In the genomic region with DNA sequence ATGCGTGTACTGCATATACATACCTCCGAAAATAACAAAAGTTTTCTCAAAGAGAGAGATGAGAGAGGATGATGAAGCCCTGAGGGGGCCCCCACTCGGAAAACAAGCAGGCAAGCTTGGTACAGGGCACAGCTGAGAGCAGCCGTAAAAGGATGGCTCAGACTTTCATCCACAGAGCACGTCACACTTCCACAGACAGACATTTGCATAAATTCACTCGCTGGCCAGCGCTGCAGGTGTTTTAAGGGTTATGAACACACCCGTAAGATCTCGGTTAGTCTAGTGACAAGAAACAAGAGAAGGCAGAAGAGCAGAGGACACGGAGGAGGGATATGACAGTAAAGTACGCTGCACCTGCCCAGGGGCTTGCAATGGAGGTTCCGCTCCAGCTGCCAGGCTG, we compare ENCODE assay signal across 18 mouse cellular contexts. TPM values are rescaled to one million over a fixed set of nuclear protein-coding genes. Genes with fewer than 3 reads are reported as not detected.
DNase-seq lines count a peak whose midpoint lies in the region; ATAC-seq lines count a peak whose summit lies in the region.
"Had no signal": no experiment of that assay in that cellular context is flagged by ENCODE, and none has a peak within 500 bp of the region (broad histone marks: within the 10 kb centered on the region; RNA-seq: fewer than 3 reads in every experiment).

No protein-coding gene starts in this region.

- DNase-seq in A20 (ENCODE audit: low read depth, low spot score) = peak; percentile 89
- peak; percentile 11 to 18 for DNase-seq in B cell, adult 2 months
- DNase-seq in layer of hippocampus, adult 8-10 months (ENCODE audit: low spot score in 2 of 2) = no peak
- DNase-seq in cerebellum, postnatal 4 days (ENCODE audit: low spot score in 2 of 2) = no peak
- DNase-seq: adrenal gland, adult 2 months; adrenal gland, postnatal 25 days; cerebellum, adult 9-10 months; forebrain, postnatal 0 days; gastrocnemius, postnatal 25 days; heart, adult 2 months had no signal

- no peaks in the 10 kb centered on the region for H3K9me3 ChIP-seq in heart, embryonic 12.5 days (replicated peaks)
- H3K9me3 ChIP-seq: embryonic facial prominence, embryonic 12.5 days; embryonic facial prominence, embryonic 15.5 days; heart, embryonic 10.5 days; hindbrain, embryonic 12.5 days; hindbrain, embryonic 15.5 days had no signal

- no peak overlapping the region for H3K4me2 ChIP-seq in heart, embryonic 12.5 days
- H3K4me2 ChIP-seq: embryonic facial prominence, embryonic 12.5 days; embryonic facial prominence, embryonic 15.5 days; hindbrain, embryonic 12.5 days; hindbrain, embryonic 15.5 days had no signal

- peaks cover 98% of the 10 kb centered on the region for H3K36me3 ChIP-seq in heart, embryonic 12.5 days

- no peak overlapping the region for H3K27ac ChIP-seq in heart, embryonic 12.5 days (ENCODE audit: poor library complexity, severe bottlenecking)
- H3K27ac ChIP-seq: embryonic facial prominence, embryonic 12.5 days; embryonic facial prominence, embryonic 15.5 days; heart, adult 2 months; heart, embryonic 10.5 days; hindbrain, embryonic 12.5 days; hindbrain, embryonic 15.5 days had no signal

- no peak overlapping the region for H3K9ac ChIP-seq in heart, embryonic 12.5 days
- H3K9ac ChIP-seq: embryonic facial prominence, embryonic 12.5 days; embryonic facial prominence, embryonic 15.5 days; forebrain, postnatal 0 days; hindbrain, embryonic 12.5 days; hindbrain, embryonic 15.5 days had no signal

- H3K4me1 ChIP-seq in heart, embryonic 12.5 days (replicated peaks) = no peaks in the 10 kb centered on the region
- H3K4me1 ChIP-seq: embryonic facial prominence, embryonic 12.5 days; embryonic facial prominence, embryonic 15.5 days; heart, embryonic 10.5 days; hindbrain, embryonic 12.5 days; hindbrain, embryonic 15.5 days had no signal

- H3K27me3 ChIP-seq in heart, embryonic 12.5 days (replicated peaks) = no peaks in the 10 kb centered on the region
- H3K27me3 ChIP-seq: embryonic facial prominence, embryonic 12.5 days; embryonic facial prominence, embryonic 15.5 days; hindbrain, embryonic 12.5 days; hindbrain, embryonic 15.5 days had no signal

- 94% methylated on average over 12 of the region's 12 CpGs for WGBS in heart, embryonic 12.5 days

- peak; percentile 55; the same call in 1 of the 2 replicates for ATAC-seq in neutrophil, adult 5-6 weeks (ENCODE audit: extremely low read depth, insufficient number of reproducible peaks, low FRiP score, poor library complexity, severe bottlenecking)
- no peak for ATAC-seq in heart, embryonic 12.5 days (ENCODE audit: insufficient number of reproducible peaks, low FRiP score)
- ATAC-seq: forebrain, embryonic 14.5 days; forebrain, postnatal 0 days had no signal

- H3K4me3 ChIP-seq in heart, embryonic 12.5 days = no peak overlapping the region
- H3K4me3 ChIP-seq: embryonic facial prominence, embryonic 12.5 days; embryonic facial prominence, embryonic 15.5 days; heart, adult 2 months; heart, embryonic 10.5 days; hindbrain, embryonic 12.5 days; hindbrain, embryonic 15.5 days had no signal

RNA-seq across cellular contexts. Expression of gene Kdm4a, which starts 7.4 kb away (rescaled TPM):
- 75.9 and 93.9 TPM in 2 replicates for total RNA-seq in neutrophil, adult 5-6 weeks (2017)
- 10 to 100 TPM; 43.4 to 49.0 (median 46.9) TPM for total RNA-seq in layer of hippocampus, adult 8-10 months (2022)
- polyA plus RNA-seq in heart, embryonic 12.5 days (2016; fragmentation: Nextera tagmentation; extraction: Ambion mirVana) = 26.8 and 27.5 TPM in 2 replicates

RNA-seq across cellular contexts. Expression of gene St3gal3, which starts 37.7 kb away (rescaled TPM):
- total RNA-seq in neutrophil, adult 5-6 weeks (2017) = 5.5 and 7.5 TPM in 2 replicates
- 10 to 100 TPM; 38.4 to 49.5 (median 44.6) TPM for total RNA-seq in layer of hippocampus, adult 8-10 months (2022)
- polyA plus RNA-seq in heart, embryonic 12.5 days (2016; fragmentation: Nextera tagmentation; extraction: Ambion mirVana) = 7.4 and 8.8 TPM in 2 replicates

Comparison
In these comparisons a context has a peak if more than half of its experiments do, and no peak if none do; other contexts are left out.
1. DNase-seq: peak in A20 (single experiment) and B cell, adult 2 months (2 of 2); none in layer of hippocampus, adult 8-10 months (0 of 2) and cerebellum, postnatal 4 days (0 of 2).